Mouse (Mus musculus) frontal cortex, adult (tissue): Measurements from ENCODE around the gene Rcor3.

ENCODE experiments used
- ATAC-seq: cut with Nextera tagmentation; 2 replicates; pipeline ENCODE4 v1.9.2; 2017; ENCODE audit warnings: mild to moderate bottlenecking, moderate library complexity, mixed read lengths; ENCODE audit not compliant: low TSS enrichment

The Rcor3 gene

DNA sequence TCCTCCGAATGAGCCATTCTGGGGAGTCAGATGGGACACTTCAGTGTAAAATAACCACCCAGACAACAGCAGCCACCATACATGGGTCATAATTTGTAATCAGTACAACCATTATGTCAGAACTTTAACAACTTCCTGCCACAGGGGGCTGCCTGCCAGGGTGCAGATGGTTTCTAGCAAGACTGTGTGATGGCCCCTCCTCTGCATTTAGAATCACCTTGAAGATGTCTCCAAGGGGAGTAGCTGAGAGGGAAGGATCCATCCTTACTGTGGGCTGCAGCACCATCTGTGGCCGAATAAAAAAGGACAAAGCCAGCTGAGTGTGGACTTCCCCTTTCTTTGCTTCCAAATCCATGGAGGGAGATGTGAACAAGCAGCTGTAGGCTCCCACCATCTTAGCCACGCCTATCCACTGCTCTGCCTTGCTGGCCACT is 67.2 kb downstream of the Rcor3 start:
- peak; percentile 73 for ATAC-seq

- ATAC-seq: peak; percentile 71; the same call in 1 of the 2 replicates
Measured at GRCm38 (mm10) chr1:192069971-192070591, 67.8 kb downstream of the Rcor3 start.

- no peak for ATAC-seq
Measured at GRCm38 (mm10) chr1:192068188-192068587, 69.7 kb downstream of the Rcor3 start.

DNA sequence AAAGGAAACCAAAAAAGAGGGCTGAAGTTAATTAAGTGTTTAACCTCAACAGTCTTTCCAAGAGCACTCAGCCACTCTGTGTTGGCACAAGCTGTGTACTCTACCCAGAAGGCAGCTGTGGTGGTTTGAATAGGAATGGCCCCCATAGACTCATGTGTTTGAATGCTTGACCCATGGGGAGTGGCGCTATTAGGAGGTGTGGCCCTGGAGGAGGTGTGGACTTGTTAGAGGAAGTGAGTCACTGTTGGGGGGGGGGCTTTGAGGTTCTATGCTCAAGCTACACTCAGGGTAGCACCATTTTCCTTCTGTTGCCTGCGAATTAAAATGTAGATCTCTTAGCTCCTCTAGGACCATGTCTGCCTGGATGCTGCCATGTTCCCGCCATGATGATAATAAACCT is 70.9 kb downstream of the Rcor3 start:
- ATAC-seq: no peak

GRCm38 (mm10) chr1:192063209-192063946 is 74.5 kb downstream of the Rcor3 start:
- ATAC-seq: no peak

- ATAC-seq: no peak
Measured at GRCm38 (mm10) chr1:192062682-192063081, 75.2 kb downstream of the Rcor3 start.

DNA sequence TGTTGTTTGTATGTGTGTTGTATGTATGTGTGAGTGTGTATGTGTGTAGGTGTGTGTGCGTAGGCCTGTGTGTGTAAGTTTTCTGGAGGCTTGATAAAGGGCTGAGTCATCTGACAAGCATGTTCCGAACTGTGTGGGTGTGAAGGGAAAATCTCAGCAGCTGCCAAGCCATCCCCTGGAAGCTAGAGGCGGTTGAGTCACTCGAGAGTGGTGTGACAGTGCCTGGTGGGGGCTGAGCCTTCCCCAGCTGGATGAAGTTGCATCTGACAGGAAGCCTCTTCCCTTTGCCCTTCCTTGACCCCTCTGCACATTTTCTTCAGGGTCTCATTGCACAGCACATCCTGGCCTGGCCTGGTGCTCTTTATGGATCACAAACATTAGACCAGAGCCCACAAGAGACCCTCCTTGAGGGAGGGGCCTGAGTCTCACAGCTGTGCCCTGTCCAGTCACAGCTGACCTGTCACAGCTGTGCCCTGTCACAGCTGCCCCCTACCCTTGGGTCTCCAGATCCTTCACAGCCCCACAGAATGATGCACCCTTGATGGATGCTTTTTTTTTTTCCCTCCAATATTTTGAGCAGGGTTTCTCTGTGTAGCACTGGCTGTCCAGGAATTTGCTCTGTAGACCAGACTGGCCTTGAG is 76.1 kb downstream of the Rcor3 start:
- ATAC-seq: peak; percentile 94

GRCm38 (mm10) chr1:192058911-192059310 is 79.0 kb downstream of the Rcor3 start:
- no peak for ATAC-seq

DNA sequence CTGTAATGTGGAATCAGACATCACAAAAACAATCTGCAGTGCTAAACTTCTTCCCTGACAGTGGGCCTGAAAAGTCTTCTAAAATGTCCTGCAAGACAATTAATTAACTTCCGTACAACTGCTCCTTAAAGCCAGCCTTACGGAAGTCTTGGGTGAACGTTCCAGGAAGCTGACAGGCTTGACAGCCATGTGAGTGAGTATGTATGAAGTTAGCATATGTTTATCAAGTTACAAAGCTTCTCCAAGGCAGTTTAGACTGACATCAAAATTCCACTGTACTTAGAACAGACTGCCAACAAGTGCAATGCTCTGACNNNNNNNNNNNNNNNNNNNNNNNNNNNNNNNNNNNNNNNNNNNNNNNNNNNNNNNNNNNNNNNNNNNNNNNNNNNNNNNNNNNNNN is 84.1 kb downstream of the Rcor3 start:
- ATAC-seq: no peak

GRCm38 (mm10) chr1:192052986-192053385 is 84.9 kb downstream of the Rcor3 start:
- ATAC-seq: no peak

DNA sequence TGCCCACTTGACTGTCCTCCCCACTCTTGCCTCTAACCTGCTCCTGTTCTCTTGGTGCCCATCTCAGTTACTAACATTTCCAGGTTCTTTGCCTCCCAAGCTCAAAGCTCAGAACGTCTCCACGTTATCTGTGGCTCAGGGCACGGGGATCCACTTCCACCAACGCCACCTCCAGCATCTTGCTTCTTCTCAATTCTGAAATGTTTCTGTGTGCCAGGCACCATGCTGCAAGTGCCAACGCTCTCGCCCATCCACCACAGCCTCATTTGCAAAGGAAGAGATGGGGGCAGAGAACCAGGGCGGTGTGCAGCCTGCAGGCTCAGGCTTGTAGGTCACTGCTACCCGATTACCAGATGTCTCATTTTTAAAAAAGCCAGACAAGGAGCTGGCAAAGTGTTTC is 85.4 kb downstream of the Rcor3 start:
- peak; percentile 96 for ATAC-seq
